Mouse (Mus musculus): ENCODE measurements around the gene Git2. TPM values are rescaled to one million over a fixed set of nuclear protein-coding genes. Genes with fewer than 3 reads are reported as not detected.

Git2 gene
- polyA plus RNA-seq, 1 experiment from 2014 or later, result 44.9 TPM

- H3K4me2 ChIP-seq, result peak overlapping the region; percentile 80
- 0 out of 2 replicates have a peak, but pooled peaks cover 4% of the 10 kb centered on the region for H3K36me3 ChIP-seq
- under 1% methylated on average over 49 of the region's 52 CpGs for WGBS
- peak overlapping the region; percentile 86 for H3K9ac ChIP-seq
- peak overlapping the region; percentile 96 for H3K27ac ChIP-seq
- peak overlapping the region; percentile 99 for H3K4me3 ChIP-seq
- H3K27me3 ChIP-seq, result no peaks in the 10 kb centered on the region
- H3K4me1 ChIP-seq, result peaks cover 28% of the 10 kb centered on the region
- no peaks in the 10 kb centered on the region for H3K9me3 ChIP-seq
- ATAC-seq (ENCODE audit: insufficient number of reproducible peaks, low FRiP score, low TSS enrichment, low read depth), result peak; percentile 88
These were observed 2.1 kb downstream of the Git2 start for GRCm38 (mm10) chr5:114773211-114773710.

GRCm38 (mm10) chr5:114772456-114773203 lies 2.7 kb downstream of the Git2 start:
- Histone ChIP-seq H3K4me2 (peak overlapping the region; percentile 80), H3K4me3 (peak overlapping the region; percentile 99), H3K9ac (peak overlapping the region; percentile 86), H3K4me1 (peaks cover 30% of the 10 kb centered on the region), H3K27ac (peak overlapping the region; percentile 96), H3K27me3 (no peaks in the 10 kb centered on the region), H3K9me3 (no peaks in the 10 kb centered on the region), H3K36me3 (0 out of 2 replicates have a peak, but pooled peaks cover 4% of the 10 kb centered on the region)
- ATAC-seq (ENCODE audit: insufficient number of reproducible peaks, low FRiP score, low TSS enrichment, low read depth), result peak; percentile 12; the same call in 1 of the 2 replicates
- 1% methylated on average over 54 of the region's 57 CpGs for WGBS

GRCm38 (mm10) chr5:114771796-114772195 lies 3.5 kb downstream of the Git2 start:
- no peak overlapping the region for H3K27ac ChIP-seq

GRCm38 (mm10) chr5:114769786-114770185 lies 5.5 kb downstream of the Git2 start:
- no peak for ATAC-seq (ENCODE audit: insufficient number of reproducible peaks, low FRiP score, low TSS enrichment, low read depth)
- no peaks in the 10 kb centered on the region for H3K27me3 ChIP-seq
- no peaks in the 10 kb centered on the region for H3K9me3 ChIP-seq
- WGBS, result 92% methylated on average over 8 of the region's 8 CpGs
- no peak overlapping the region for H3K4me2 ChIP-seq
- H3K27ac ChIP-seq, result no peak overlapping the region
- no peak overlapping the region for H3K9ac ChIP-seq
- peaks cover 24% of the 10 kb centered on the region for H3K36me3 ChIP-seq
- H3K4me3 ChIP-seq, result no peak overlapping the region
- H3K4me1 ChIP-seq, result peaks cover 13% of the 10 kb centered on the region

More at GRCm38 (mm10) chr5:114771796-114772195, 3.5 kb downstream of the Git2 start:
- peaks cover 6% of the 10 kb centered on the region; the same call in 1 of the 2 replicates for H3K36me3 ChIP-seq
- H3K4me2 ChIP-seq, result peak overlapping the region; percentile 80; the same call in 1 of the 2 replicates
- 75% methylated on average over 8 of the region's 8 CpGs for WGBS
- H3K4me1 ChIP-seq, result peaks cover 29% of the 10 kb centered on the region
- peak overlapping the region; percentile 99 for H3K4me3 ChIP-seq
- ATAC-seq (ENCODE audit: insufficient number of reproducible peaks, low FRiP score, low TSS enrichment, low read depth), result no peak
- H3K9me3 ChIP-seq, result no peaks in the 10 kb centered on the region
- H3K9ac ChIP-seq, result peak overlapping the region; percentile 86; the same call in 1 of the 2 replicates
- no peaks in the 10 kb centered on the region for H3K27me3 ChIP-seq

GRCm38 (mm10) chr5:114767185-114767584 lies 8.1 kb downstream of the Git2 start:
- Histone ChIP-seq H3K4me3 (no peak overlapping the region), H3K27ac (no peak overlapping the region), H3K4me1 (peaks cover 12% of the 10 kb centered on the region), H3K4me2 (no peak overlapping the region), H3K9ac (no peak overlapping the region), H3K9me3 (no peaks in the 10 kb centered on the region), H3K36me3 (peaks cover 46% of the 10 kb centered on the region), H3K27me3 (no peaks in the 10 kb centered on the region)
- 87% methylated on average over 7 of the region's 7 CpGs for WGBS
- ATAC-seq (ENCODE audit: insufficient number of reproducible peaks, low FRiP score, low TSS enrichment, low read depth), result no peak

GRCm38 (mm10) chr5:114766686-114767085 lies 8.6 kb downstream of the Git2 start:
- Histone ChIP-seq H3K4me2 (no peak overlapping the region), H3K27ac (no peak overlapping the region), H3K4me3 (no peak overlapping the region), H3K9me3 (no peaks in the 10 kb centered on the region), H3K36me3 (peaks cover 51% of the 10 kb centered on the region), H3K4me1 (peaks cover 7% of the 10 kb centered on the region), H3K27me3 (no peaks in the 10 kb centered on the region), H3K9ac (no peak overlapping the region)
- 92% methylated on average over 8 of the region's 8 CpGs for WGBS
- no peak for ATAC-seq (ENCODE audit: insufficient number of reproducible peaks, low FRiP score, low TSS enrichment, low read depth)

GRCm38 (mm10) chr5:114764812-114765735 lies 10.2 kb downstream of the Git2 start:
- Histone ChIP-seq H3K4me2 (no peak overlapping the region), H3K4me3 (no peak overlapping the region), H3K27ac (no peak overlapping the region), H3K36me3 (peaks cover 62% of the 10 kb centered on the region), H3K9me3 (no peaks in the 10 kb centered on the region), H3K27me3 (no peaks in the 10 kb centered on the region), H3K9ac (no peak overlapping the region), H3K4me1 (peaks cover 4% of the 10 kb centered on the region; the same call in 1 of the 2 replicates)
- 88% methylated on average over 18 of the region's 18 CpGs for WGBS
- ATAC-seq (ENCODE audit: insufficient number of reproducible peaks, low FRiP score, low TSS enrichment, low read depth), result no peak

GRCm38 (mm10) chr5:114761980-114762379 lies 13.3 kb downstream of the Git2 start:
- Histone ChIP-seq H3K9me3 (no peaks in the 10 kb centered on the region), H3K27ac (no peak overlapping the region), H3K4me1 (no peaks in the 10 kb centered on the region), H3K4me2 (no peak overlapping the region), H3K4me3 (no peak overlapping the region), H3K36me3 (peaks cover 81% of the 10 kb centered on the region), H3K9ac (no peak overlapping the region), H3K27me3 (no peaks in the 10 kb centered on the region)
- ATAC-seq (ENCODE audit: insufficient number of reproducible peaks, low FRiP score, low TSS enrichment, low read depth), result no peak
- WGBS, result 87% methylated on average over 8 of the region's 8 CpGs

GRCm38 (mm10) chr5:114759536-114760090 lies 15.7 kb downstream of the Git2 start:
- Histone ChIP-seq H3K9me3 (no peaks in the 10 kb centered on the region), H3K27me3 (no peaks in the 10 kb centered on the region), H3K4me2 (no peak overlapping the region), H3K4me1 (no peaks in the 10 kb centered on the region), H3K9ac (no peak overlapping the region), H3K36me3 (peaks cover 76% of the 10 kb centered on the region), H3K27ac (no peak overlapping the region), H3K4me3 (no peak overlapping the region)
- 92% methylated on average over 5 of the region's 5 CpGs for WGBS
- ATAC-seq (ENCODE audit: insufficient number of reproducible peaks, low FRiP score, low TSS enrichment, low read depth), result no peak

- 89% methylated on average over 12 of the region's 12 CpGs for WGBS
- no peak overlapping the region for H3K27ac ChIP-seq
- peaks cover 85% of the 10 kb centered on the region for H3K36me3 ChIP-seq
- H3K4me2 ChIP-seq, result no peak overlapping the region
- H3K4me3 ChIP-seq, result no peak overlapping the region
- H3K4me1 ChIP-seq, result no peaks in the 10 kb centered on the region
- no peak overlapping the region for H3K9ac ChIP-seq
- no peaks in the 10 kb centered on the region for H3K9me3 ChIP-seq
- H3K27me3 ChIP-seq, result no peaks in the 10 kb centered on the region
- ATAC-seq (ENCODE audit: insufficient number of reproducible peaks, low FRiP score, low TSS enrichment, low read depth), result no peak
These were observed 21.9 kb downstream of the Git2 start for GRCm38 (mm10) chr5:114753384-114753783.

- Histone ChIP-seq H3K27ac (no peak overlapping the region), H3K36me3 (peaks cover 89% of the 10 kb centered on the region), H3K9ac (no peak overlapping the region), H3K4me2 (no peak overlapping the region), H3K27me3 (no peaks in the 10 kb centered on the region), H3K4me1 (no peaks in the 10 kb centered on the region), H3K9me3 (no peaks in the 10 kb centered on the region), H3K4me3 (no peak overlapping the region)
- WGBS, result 88% methylated on average over 10 of the region's 10 CpGs
- no peak for ATAC-seq (ENCODE audit: insufficient number of reproducible peaks, low FRiP score, low TSS enrichment, low read depth)
These were observed 22.9 kb downstream of the Git2 start for GRCm38 (mm10) chr5:114752397-114752796.

Data from limb, embryonic 15.5 days (tissue).